Mouse (Mus musculus) frontal cortex, postnatal 10 days (tissue): ENCODE data around the gene Cdk15.

Experiments
- DNase-seq, 2 experiments: peaks; one replicate each; pipeline ENCODE4 v3.0.0; 2022; ENCODE audit warnings: low spot score in 2 of 2, mixed read lengths in 1 of 2

The Cdk15 gene

GRCm38 (mm10) chr1:59376021-59376548 lies 119.4 kb downstream of the Cdk15 start:
- no peak for DNase-seq

GRCm38 (mm10) chr1:59376557-59376956 lies 119.9 kb downstream of the Cdk15 start:
- no peak for DNase-seq

DNA sequence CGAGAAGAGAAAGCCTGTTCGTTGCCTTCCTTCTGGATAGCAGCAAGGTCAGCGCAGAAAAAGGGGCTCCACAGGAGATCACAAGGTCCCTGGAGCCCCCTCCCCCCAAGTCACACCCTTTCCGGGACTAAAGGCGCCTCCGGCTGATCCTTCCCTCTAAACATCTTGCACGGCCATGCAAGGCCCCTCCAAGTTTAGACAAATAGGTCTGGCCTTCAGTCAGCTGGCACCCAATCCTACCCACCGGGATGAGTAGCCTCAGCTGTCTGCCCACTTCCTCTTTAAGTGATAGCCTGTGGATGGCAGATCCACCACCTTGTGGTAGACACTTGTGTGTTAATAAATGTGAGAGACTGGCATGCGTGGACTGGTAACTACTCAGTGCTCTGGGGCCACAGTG lies 120.6 kb downstream of the Cdk15 start:
- no peak for DNase-seq

DNA sequence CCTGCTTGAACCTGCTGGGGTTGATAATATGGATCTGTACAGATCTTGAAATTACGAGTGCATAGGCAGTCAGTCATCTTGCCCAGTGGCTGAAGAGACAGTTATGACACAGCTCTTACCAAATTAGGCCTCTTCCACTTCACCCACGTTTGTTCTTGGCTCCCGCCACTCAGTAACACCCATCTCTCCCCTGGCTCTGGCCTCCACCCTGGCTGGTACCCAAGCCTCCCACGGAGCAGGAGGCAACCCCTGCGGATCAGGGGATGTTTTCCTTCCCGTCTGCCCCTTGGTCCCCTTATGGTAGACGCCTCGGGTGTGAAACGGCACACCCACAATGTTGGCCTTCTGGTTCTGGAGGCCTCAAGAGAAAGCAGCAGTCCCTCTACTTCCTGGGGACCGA lies 124.2 kb downstream of the Cdk15 start:
- DNase-seq: no peak

- DNase-seq: no peak
These were observed 124.8 kb downstream of the Cdk15 start for GRCm38 (mm10) chr1:59381483-59381882.

DNA sequence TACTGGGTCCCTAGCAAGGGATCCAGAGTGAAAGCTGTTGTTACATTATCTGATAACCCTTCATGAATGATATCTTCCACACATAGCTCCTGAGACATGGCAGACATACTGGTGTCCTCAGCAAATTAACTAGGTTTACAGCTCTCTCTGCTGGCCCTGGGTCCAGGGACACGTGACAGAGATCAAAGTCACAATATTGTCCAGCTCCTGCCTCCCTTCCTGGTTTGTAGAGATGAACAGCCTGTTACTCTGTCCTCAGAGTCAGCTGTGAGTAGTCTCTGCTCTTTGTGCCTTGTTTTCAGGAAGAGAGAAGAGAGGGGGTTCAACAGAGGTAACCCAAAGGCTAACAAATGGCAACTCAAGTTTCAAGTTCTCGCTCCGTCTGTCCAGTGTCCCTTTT lies 125.8 kb downstream of the Cdk15 start:
- DNase-seq: no peak

DNA sequence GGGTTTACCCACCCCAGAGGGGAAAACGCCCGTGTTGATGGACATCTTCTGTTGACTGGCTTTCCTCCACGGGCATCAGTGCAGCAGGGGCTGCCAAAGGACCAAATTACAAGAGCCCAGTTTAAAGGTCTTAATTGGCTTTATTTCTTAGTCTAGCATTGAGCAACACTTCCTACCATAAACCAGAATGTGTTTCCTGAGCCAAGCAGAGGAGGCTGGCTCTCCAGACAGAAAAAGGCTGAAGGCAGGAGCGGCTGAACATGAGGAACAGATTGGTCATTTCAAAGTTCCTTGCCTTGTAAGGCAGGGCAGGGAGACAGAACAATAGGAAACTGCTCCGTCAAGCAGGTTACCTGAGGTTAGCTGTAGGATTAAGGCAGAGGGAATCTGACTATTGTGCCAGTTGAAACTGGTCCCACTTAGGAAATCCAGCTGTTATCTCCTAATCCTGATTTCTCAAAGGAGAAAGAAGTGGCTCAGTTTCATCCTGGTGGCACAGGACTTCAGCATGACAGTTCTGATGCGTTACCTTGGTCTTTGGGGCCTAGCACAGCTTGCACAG lies 126.4 kb downstream of the Cdk15 start:
- no peak for DNase-seq

- no peak for DNase-seq
These were observed 127.7 kb downstream of the Cdk15 start for GRCm38 (mm10) chr1:59384400-59384799.

GRCm38 (mm10) chr1:59385641-59386040 lies 128.9 kb downstream of the Cdk15 start:
- DNase-seq: no peak

DNA sequence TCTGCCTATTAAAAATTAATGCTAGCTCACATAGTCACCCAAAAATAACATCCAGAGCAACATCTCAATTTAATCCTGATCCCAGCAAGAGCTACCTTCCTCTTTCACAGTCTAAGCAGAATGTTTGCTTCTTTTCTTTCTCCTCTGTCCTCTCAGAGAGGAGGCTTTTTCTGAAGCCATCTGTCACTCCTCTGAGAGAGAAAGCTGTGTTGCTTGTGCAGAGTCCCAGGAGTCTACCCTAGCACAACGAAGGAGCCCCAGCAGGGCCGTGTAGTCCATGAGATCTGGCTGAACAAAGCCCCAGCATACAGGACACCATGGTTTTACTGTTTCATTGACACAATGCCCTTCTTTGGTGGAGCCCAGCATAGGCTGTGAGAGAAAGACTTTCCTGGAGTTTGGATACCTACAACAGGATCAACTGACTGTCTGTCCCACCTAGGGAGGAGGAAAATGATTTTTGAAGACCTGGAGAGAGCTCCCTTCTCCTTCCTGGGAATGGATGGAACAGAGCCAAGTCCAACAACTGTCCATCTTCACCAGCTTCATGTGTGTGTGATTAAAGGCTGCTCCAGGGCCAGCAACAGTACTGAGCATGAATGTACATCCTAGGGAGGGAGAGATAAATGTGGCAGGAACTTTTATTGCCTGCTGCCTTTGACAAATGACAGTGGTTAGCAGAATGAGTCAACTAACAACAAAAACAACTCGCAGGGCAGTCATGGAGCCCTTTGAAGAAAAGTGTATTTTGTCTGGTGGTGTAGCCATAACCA lies 131.0 kb downstream of the Cdk15 start:
- no peak for DNase-seq

DNA sequence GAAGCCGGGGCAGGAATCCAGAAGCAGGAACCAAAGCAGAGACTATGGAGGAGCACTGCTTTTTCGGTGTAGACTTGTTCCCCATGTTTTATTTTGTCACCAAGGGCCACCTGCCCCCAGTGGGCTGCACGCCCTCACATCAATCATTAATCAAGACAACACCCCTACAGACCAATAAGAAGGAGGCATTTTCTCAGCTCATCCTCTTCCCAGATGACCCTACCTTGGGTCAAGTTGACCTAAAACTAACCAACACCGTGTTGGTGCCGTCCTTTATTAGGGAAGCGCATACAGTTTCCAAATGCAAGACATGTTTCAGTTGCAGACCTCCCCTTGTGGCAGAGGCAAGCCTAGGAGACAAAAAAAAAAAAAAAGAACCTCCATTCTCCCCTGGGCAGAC lies 132.5 kb downstream of the Cdk15 start:
- no peak for DNase-seq

DNA sequence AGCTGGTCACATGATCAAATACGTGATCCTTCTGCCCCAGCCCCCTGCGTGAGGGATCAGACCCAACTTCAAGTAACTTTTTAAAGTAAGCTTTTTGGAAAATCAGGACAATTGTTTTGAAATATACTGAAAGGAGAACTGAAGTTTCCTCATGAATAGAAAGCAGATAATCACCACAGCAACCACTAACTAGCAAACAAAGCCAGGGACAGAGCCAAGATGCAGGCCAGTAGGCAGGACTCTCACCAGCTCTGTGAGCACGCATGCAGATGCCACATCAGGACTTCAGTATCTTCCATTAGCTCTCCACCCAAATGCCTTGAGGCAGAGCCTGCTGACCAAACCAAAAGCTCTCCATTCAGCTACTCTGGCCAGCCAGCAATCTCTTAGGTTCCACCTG lies 135.0 kb downstream of the Cdk15 start:
- DNase-seq: no peak

DNA sequence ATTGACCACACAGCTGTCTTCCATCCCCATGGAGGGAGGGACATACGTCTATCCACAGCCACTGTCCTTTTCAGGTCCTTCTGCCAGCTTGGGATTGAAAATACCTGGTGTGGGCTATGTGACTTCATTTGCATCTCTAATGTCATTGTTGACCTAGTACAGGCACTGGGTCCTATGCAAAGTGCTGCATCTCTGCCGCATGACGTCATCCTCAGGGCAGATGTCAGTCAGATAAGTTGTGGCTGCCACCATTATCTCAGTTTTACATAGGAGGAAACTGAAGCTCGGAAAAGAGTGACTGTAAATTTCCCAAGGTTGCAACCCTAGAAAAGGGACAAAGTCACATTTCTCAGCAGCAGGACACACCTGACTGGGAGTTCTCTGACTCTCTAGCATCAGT lies 137.4 kb downstream of the Cdk15 start:
- no peak for DNase-seq

DNA sequence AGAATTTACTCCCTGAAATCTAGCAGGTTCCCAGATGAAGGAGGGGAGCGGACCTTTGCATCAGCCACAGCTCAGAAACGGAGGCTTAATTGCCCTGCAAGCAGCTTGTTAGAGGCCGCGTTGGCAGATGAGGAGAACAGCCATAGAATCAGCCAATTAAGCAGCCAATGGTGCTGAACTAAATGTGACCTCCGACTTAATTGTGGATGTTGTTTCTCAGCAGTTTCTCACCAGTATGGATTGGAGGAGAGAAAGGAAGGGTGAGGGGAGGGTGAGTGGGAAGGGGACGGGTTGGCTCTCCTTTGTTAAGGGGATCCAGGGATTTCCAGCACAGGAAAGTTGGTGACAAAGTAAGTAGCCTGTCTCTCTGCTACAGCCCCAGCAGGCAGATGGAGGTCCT lies 137.9 kb downstream of the Cdk15 start:
- DNase-seq: no peak

DNA sequence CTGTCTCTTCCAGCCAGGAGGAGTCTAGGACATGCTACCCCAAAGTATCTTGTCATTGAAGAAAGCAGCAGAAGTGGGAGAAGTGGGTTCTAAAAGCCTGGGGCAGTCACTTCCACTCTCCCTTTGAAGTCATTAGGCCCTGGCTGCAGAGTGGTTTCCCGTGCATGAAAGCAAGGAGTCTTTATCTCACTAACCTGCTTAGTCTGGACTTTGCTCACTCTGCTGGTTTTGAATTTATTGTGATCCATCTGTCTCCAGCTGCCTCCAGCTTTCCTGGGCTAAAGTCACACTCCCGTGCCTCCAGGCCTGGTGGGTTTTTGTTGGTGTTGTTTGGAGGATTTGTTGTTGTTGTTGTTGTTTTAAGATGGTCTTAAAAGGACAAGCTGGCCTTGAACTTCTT lies 139.3 kb downstream of the Cdk15 start:
- no peak for DNase-seq

- DNase-seq: no peak
These were observed 143.0 kb downstream of the Cdk15 start for GRCm38 (mm10) chr1:59399554-59400325.

DNA sequence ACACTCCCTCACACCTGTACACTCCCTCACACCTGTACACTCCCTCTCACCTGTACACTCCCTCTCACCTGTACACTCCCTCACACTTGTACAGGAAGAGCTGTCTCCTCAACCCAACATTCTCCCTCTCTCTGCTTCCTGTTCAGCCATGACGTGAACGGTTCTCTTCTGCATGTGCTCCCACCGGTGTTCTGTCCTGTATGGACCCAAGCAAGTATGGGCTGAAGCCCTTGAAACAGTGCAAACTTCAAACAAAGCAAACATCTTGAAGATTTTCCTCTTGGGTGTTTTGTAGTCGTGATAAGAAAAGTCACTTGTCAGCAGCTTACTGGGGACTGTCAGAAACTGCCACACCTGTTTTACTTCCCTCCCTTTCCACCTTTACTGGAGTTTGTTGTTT lies 144.5 kb downstream of the Cdk15 start:
- DNase-seq: no peak
